Mouse (Mus musculus): ENCODE data around the gene Hs3st2.

Hs3st2 gene

DNA sequence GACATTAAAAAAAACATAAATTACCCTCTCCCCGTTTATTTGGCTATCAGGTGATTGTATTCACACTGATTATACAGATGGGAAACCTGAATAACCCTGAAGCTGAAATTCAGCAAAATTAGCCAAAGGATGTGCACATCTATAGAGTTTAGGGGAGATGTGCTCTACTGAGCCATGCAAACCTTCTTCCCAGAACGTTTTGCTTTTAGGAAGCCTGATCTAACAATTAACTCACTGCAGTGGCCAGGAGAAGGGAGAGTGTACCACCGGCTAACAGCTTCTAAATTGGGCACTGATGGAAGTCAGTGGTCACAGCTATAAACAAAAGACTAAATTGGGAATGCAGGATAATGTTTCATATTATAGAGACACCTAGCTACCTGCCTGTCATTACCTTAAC lies 66.4 kb downstream of the Hs3st2 start:
- no peak for DNase-seq (ENCODE audit: low spot score in 2 of 2)

DNA sequence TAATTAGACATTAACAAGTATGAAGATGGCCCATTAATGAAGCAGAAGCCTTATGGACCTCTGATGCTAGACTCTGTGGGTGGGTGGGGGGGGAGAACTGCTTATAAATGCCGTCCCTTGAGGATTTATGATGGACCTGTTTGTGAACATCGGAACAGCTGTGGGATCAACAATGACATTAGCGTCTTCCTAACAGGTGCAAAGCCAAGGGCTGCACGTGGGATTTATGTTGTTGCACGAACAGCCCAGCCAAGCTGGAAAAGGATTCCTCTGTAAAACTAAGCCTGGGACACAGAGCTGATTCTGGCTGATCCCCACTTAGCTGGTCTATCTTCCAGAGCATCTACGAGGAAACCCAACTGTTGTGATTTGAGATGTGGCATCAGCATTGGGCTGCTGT lies 69.0 kb downstream of the Hs3st2 start:
- no peak for DNase-seq (ENCODE audit: low spot score in 2 of 2)

DNA sequence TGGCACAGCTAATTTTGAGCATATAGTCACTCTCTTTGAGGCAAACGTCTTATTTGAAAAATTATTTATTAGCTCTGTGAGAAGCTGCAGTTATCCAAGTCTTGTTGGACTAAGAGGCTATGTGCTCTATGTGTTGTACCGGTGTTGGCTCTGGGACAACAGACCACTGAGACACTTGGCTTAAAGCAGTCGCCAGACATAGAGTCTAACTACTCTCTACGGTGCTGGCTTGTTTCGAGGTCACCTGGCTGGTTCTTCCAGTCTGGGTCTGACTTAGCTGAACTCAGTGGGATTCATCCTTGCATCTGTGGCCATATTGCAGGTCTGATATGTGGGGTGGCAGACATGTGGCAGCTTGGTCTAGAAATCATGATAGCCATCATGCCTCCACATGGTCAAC lies 72.8 kb downstream of the Hs3st2 start:
- DNase-seq (ENCODE audit: low spot score in 2 of 2): no peak

DNA sequence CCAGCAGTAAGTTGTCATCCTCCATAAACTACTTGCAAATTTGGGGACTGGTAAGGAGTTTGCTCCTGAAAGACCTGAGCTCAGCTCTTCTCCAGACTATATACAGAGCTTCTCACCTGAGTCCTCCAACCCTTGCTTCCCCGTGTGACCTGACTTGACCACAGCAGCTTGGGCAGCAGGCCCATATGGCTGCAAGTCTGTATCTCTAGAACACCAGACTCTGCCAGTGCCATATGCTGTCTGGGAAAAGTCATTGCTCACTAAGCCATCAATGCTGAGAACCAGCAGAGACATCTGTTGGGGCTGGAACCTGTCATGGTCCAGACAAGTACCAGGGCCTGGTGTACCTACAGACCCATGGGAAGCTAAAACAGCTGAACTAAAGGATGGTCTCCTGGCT lies 73.5 kb downstream of the Hs3st2 start:
- no peak for DNase-seq (ENCODE audit: low spot score in 2 of 2)

DNA sequence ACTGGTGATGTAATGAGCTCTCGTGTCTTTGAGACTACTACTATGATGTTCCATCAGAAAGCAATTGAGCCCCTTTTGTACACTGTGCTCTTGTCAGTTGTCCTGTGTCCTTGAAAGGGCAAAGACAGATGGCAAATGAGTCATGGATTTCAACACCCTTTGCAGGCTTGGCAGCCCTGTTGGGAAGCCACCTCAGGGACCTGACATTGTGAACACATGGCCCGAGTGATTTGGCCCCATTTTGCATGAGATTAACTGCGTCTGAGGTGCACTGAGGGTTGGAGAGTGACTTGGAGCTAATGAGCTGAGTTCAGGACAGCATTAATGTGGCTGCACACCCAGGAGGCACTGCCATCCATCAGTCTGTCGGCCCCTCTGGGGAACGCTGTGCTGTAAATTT lies 74.7 kb downstream of the Hs3st2 start:
- DNase-seq (ENCODE audit: low spot score in 2 of 2): no peak

DNA sequence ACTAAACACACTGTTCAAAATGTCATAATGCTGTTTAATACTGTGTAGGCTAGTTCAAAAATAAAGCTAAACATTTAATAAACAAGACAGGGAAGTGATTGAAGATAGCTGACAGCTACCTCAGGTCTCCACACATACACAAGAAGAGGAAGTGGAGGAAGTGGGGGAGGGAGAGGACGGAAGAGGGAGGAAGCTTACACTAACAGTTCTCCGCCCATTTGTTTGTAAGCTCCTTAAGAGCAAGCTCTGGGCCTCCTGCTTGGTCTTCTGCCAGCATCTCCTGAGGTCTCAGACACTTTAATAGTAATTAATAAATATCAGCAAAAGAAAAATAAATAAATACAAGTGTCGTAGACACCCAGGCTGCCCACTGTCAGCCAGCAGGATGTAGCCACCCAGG lies 77.8 kb downstream of the Hs3st2 start:
- no peak for DNase-seq (ENCODE audit: low spot score in 2 of 2)

DNA sequence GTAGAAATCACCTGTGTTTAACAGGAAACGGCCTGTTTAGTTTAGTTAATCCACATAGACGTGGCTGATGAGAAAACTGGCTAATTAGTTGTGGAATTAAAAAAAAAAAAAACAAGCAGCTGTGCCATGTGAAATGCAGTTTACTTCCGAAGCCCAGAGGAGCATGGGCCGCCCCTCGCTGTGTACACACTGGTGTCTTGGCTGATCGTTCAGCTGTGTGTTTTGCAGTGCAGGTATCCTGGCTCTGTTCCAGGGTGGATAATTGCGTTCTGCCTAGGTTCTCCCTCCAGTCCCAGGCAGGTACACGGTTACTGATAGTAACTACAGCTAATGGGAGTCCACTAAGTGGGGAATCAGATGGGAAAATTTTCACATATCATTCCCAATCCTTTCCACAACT lies 86.6 kb downstream of the Hs3st2 start:
- no peak for DNase-seq (ENCODE audit: low spot score in 2 of 2)

DNA sequence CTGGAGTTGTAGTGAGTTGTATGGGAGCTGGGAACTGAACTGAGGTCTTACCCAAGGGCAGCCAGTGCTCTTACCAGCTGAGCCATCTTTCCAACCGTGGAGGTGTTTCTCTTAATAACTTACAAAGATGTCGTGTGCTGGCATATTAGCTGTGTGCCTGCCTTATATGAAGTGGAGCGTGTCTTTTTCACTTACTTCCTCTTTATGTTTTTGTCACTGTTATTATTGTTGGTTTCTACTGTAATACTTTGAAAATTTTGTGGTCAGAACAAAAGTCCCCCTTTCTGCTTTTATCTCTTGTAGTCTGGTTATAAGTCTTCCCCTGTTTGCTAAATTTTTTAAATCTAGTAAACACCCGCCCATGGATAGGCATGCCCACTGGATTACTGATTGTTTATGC lies 88.4 kb downstream of the Hs3st2 start:
- DNase-seq (ENCODE audit: low spot score in 2 of 2): no peak

DNA sequence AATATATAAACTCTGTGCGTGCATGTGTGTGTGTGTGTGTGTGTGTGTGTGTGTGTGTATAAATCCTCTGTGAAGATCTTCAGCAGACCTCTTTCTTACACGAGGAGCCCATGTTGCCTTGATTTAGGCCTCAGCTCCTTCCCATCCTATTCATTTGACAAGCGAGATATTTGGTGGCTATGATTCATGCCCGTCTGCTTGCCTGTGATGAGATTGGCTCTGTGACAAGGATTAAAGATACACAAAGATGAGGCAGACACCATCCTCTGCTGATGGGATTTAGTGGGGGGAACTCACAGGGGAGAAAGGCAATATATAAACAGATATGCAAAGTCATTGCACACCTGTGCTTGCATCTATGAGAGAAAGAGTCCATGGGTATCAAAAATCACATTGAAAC lies 92.9 kb downstream of the Hs3st2 start:
- DNase-seq (ENCODE audit: low spot score in 2 of 2): no peak

DNA sequence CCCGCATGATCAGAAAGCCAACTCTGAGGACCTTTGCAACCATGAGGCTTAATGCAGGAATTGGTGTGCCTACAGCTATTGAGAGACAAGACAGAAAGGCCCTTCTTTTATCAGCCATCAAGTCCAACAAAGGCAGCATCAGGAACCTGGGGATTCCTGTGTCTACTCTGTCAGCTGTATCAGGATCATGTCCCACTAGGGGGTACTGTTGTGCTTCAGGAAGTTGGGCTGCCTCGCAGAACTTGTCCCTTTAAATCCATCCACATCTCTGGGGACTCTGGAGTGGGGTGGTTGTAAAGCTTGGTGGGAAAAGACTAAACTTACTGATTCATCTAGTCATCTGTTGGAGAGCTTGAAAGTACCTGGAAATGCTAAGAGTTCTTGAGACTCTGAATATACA lies 93.6 kb downstream of the Hs3st2 start:
- peak; percentile 41 to 77 for DNase-seq (ENCODE audit: low spot score in 2 of 2)

DNA sequence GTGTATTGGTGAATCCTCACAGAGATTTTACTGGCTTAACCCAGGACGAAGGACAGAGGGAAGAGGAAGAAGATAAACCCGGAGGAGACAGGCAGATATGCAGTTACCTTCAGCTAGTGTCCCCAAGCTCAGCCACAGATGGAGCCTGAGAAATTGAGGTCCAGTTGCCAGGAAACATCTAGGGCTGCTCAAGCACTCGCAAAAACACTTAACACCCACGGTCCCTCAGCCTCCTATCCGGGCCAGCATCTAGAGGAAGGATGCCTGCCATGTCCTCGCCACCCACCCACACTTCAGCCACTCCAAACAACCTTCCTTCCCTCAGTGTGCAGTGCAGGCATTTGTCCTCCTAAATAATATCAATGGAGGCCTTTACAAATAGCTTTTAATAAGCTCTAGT lies 95.6 kb downstream of the Hs3st2 start:
- DNase-seq (ENCODE audit: low spot score in 2 of 2): peak; percentile 59 to 80

DNA sequence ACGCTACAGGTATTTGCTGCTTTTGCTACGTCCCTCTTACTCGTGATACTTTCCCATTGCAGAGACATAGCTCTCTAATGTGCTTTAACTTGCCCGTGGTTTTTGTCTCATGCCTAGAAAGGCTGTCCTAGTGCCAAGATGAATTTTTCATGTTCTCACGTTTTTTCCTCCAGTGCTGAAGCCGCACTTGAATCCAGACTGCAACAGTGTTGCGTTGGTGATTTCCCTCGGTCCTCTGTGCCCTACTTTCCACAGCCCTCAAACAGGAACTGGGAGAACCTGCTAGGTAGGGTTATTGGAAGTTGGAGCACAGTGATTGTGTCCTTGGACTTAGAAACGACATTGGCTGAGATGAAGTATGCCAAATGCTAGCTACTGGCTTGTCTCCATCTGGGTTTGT lies 97.7 kb downstream of the Hs3st2 start:
- peak in 1 of 2 experiments; percentile 52 for DNase-seq (ENCODE audit: low spot score in 2 of 2)

DNA sequence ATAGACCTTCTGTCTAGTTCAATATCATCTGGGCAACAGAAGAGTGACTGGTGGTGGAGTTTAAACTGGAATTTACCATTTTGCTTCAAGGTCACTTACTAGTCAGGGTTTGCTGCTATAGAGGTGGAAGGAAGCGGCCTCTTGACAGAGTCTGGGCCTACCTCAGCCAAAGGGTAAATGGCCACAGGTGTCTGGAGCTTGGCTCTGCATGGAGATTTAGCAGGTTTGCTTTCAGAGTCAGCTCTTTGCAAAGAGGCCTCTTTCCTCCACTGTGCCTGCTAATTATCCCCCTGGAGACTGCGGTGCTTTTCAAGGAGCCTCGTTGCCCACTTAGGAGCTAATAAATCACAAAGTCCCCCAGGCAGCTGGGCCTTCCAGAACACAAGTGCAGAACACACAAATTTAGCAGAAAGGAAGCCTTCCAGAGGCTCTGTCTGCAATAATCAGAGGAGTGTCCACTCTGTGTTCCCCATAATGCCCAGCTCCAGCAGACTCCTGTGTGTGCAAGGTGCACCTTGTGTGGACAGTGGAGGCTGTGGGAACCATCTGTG lies 99.9 kb downstream of the Hs3st2 start:
- DNase-seq (ENCODE audit: low spot score in 2 of 2): no peak

DNA sequence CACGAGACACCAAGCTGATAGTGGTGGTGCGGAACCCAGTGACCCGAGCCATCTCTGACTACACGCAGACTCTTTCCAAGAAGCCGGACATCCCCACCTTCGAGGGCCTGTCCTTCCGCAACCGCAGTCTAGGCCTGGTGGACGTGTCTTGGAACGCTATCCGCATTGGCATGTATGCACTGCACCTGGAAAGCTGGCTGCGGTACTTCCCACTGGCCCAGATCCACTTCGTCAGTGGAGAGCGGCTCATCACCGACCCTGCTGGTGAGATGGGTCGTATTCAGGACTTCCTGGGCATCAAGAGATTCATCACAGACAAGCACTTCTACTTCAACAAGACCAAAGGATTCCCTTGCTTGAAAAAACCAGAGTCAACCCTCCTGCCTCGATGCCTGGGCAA lies 108.9 kb downstream of the Hs3st2 start:
- no peak for DNase-seq (ENCODE audit: low spot score in 2 of 2)

DNA sequence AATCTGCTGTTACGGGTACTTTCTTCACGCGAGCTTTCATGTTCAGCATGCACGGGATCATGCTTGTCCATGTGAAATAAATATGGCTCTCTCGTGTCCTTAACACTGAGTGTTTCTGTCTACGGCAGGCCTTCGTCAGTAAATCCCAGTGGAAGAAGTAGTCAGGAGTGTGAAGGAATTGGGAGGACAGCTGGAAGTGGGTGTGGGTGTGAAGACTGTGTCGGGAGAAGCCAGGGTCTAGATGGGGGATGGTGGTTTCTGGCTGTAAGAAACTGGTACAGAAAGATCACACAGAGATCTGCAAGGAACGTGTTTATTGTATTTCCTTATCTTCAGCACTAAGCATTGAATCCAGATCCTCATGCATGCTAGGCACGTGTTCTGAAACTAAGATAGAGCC lies 110.0 kb downstream of the Hs3st2 start:
- DNase-seq (ENCODE audit: low spot score in 2 of 2): peak; percentile 75 to 89

DNA sequence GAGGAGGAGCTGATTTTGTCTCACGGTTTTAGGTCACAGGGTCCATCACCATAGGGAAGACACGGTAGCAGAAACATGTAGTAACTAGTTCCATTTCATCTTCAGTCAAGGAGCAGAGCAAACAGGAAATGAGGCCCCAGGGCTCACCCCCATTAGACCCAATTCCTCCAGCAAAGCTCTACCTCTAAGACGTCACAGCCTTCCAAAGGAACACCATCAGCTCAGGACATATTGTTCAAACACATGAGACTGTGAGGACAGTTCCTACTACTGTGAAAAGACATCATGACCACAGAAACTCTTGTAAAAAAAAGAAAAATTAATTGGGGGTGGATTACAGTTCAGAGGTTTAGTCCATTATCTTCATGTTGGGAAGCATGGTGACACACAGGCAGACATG lies 125.1 kb downstream of the Hs3st2 start:
- DNase-seq (ENCODE audit: low spot score in 2 of 2): no peak

DNA sequence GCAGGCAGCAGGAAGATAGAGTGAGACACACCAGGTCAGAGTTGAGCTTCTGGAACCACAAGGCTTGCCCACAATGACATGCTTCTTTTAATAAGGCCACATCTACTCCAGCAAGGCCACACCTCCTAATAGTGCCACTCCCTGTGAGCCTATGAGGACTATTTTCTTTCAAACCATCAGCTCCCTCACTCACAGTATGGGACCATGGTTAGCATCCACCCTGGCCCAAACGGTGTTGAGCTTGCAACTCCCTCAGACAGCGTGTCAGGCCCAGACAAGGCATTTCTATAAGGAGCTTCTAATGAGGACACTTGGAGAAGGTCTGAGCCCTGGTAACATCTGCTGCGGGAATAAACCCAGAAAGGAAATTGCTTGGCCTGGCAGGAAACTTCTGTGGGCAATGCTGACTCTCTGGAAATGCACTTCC lies 125.5 kb downstream of the Hs3st2 start:
- peak in 1 of 2 experiments; percentile 19 for DNase-seq (ENCODE audit: low spot score in 2 of 2)

DNA sequence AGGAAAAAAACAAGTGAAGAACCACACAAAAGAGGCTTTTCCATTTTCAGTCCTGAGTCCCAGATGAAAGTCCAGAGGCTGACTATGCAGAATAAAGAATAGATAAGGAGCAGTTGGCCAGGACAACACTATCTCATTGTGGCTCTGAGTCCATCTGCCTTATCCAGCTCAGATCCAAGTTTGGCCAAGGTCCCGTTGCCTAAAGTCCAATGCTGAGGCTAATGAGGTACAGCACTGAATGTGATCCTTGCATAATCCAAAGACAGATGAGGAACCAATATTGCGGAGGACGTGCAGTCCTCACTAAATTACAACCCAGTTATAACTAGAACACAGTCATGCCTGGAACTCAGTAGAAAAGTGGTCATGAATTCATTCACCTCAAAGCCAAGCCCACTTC lies 130.5 kb downstream of the Hs3st2 start:
- no peak for DNase-seq (ENCODE audit: low spot score in 2 of 2)

DNA sequence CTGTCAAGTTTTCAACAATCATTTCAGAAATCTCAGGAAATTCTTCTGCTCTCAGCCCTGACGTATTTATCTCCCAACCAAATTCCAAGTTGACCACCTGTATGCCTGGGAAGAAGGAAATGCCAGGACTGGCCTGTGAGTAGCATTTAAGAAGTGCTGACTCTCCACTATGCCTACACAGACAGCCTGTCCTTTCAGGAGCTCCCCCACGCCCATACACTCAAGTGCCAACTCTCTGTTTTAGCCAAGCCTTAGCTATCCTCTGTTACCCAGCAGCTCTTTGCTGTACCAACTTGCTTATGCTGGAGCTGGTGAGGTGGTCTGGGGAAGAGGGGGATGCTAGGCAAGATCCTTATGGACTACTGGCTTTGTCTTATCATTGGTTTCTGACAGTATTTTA lies 137.4 kb downstream of the Hs3st2 start:
- peak in 1 of 2 experiments; percentile 33 for DNase-seq (ENCODE audit: low spot score in 2 of 2)

DNA sequence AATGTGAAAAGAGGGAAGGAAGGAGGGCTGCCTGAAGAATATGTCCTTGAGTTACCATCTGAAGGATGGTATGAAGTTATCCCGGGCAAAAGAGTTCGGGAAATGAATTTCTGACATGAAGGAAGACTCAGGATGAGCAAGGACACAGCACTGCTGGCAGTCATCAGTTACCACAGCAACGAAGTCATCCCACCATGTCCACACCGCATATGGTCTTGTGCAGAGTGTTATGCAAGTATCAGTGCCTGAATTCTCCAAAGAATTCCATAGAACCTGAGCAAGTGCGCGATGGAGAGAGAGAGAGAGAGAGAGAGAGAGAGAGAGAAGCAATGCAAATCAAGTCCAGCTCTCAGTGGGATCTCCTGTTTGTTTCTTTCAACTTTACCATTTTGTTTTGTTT lies 142.0 kb downstream of the Hs3st2 start:
- peak in 1 of 2 experiments; percentile 42 for DNase-seq (ENCODE audit: low spot score in 2 of 2)

DNA sequence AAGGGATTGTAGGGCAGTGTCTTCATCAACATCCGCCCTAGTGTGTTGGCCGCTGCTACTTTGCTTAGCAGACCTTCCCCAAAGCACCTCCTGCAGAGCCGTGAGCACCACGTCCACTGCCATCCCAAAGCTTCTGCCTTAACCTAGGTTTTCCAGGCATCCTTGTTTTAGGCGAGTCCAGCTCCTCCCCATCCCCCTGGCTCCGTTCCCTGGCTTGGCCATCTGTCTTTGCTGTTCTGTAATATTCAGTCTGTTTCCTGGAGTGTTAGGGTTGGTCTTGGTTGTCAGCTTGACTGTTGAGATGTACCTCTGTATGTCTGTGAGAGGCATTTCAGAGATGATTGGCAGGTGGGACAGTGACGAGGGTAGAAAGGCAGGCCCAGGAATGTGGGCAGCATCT lies 142.7 kb downstream of the Hs3st2 start:
- no peak for DNase-seq (ENCODE audit: low spot score in 2 of 2)

DNA sequence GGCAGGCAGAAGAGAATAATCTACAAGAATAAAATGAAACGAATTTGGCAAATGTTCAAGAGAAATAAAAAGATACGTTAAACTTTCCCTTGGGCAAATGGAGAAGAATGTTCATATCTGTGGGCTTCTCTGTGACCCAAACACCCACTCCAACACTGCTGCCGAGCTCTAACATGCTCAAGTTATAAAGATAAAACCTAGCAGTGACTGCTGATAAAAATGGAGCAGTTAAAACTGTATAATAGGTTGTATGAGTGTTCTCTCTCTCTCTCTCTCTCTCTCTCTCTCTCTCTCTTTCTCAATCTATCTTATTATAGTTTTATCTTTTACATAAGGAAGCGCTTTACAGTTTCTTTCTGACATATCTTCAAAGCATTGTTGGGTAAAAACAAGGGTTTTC lies 144.3 kb downstream of the Hs3st2 start:
- no peak for DNase-seq (ENCODE audit: low spot score in 2 of 2)

DNA sequence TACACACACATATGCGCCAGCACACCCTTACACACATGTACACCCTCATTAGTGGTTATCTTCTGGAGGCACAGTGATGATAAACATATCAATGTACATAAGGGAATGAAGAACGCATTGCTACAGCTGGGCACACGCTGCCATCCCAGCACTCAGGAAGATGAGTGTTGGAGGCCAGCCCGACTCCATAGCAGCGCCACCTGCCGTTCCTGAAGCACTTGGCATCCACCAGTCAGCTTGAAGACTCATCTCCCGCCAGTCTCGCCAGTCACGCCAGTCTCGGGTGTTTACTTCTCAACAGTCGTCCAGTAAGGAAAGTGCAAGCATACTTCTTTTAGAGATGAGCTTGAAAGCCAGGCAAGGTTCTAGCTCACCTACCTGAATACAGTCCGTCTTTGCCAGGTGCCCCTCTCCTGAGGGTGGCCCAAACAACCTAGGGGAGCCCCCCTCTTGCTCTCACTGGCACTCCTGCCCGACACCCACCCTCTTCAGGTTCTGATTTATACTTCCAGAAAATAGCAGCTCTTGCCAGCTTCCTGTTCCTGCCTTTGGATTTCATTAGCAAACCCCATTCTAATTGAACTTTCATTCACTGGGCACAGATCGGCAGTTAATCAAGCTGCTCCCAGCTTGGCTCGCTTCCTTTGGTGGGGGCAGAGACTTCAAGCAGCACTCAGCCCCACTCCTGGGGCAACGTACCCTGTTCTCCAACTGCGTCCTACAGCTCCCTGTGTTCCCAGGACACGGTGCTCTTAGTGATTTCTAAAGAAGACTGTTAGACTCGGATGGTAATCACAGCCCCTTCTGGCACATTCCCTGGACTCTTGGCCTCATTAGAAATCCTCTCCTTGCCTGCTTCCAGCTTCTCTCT lies 148.0 kb downstream of the Hs3st2 start:
- peak; percentile 62 to 78 for DNase-seq (ENCODE audit: low spot score in 2 of 2)

DNA sequence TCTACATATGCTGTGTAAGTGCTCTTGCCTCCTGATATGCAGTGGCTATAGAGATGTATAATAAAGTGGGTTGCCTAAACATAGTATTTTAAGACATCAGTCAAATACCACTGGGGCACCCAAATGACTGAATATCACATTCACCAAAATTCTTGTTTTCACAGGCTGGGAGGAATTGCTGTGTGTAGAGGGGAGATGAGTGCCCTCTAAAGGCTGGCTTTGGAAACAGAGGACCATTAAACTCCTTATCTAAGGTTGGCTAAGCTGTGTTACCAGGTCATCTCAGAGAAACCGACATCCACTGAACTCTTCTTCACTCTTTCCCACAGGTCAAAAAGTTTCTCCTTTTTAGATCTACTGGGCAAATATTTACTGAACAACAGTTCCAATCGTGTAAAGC lies 150.8 kb downstream of the Hs3st2 start:
- no peak for DNase-seq (ENCODE audit: low spot score in 2 of 2)
